Mouse (Mus musculus) splenic B cell, adult 2 months (primary cell): ENCODE data around the gene Ranbp10.

ENCODE experiments used
- DNase-seq: peaks from one replicate; pipeline ENCODE4 v3.0.0-alpha.2; 2011; ENCODE audit warnings: low read depth, low spot score
- H3K27me3 ChIP-seq: 2 replicates; pipeline ENCODE4 v1.6.1; 2012; ENCODE audit warnings: mild to moderate bottlenecking, low read length, moderate library complexity, mixed read lengths; ENCODE audit not compliant: control insufficient read depth, poor library complexity, insufficient read depth, severe bottlenecking
- H3K36me3 ChIP-seq: 2 replicates; pipeline ENCODE4 v1.6.1; 2012; ENCODE audit warnings: mild to moderate bottlenecking, low read length, moderate library complexity, mixed read lengths; ENCODE audit not compliant: control insufficient read depth, poor library complexity, insufficient read depth, severe bottlenecking

The Ranbp10 gene

GRCm38 (mm10) chr8:105750606-105751005 lies 76.5 kb downstream of the Ranbp10 start:
- no peak for DNase-seq
- Histone ChIP-seq H3K27me3 (no peaks in the 10 kb centered on the region), H3K36me3 (no peaks in the 10 kb centered on the region)

GRCm38 (mm10) chr8:105743301-105743700 lies 83.8 kb downstream of the Ranbp10 start:
- H3K36me3 ChIP-seq: no peaks in the 10 kb centered on the region
- no peaks in the 10 kb centered on the region for H3K27me3 ChIP-seq
- no peak for DNase-seq

GRCm38 (mm10) chr8:105739216-105739615 lies 87.9 kb downstream of the Ranbp10 start:
- DNase-seq: no peak
- H3K27me3 ChIP-seq: no peaks in the 10 kb centered on the region
- no peaks in the 10 kb centered on the region for H3K36me3 ChIP-seq

- Histone ChIP-seq H3K36me3 (no peaks in the 10 kb centered on the region), H3K27me3 (no peaks in the 10 kb centered on the region)
- DNase-seq: no peak
These were observed 95.0 kb downstream of the Ranbp10 start for GRCm38 (mm10) chr8:105732186-105732585.

- DNase-seq: no peak
- H3K27me3 ChIP-seq: no peaks in the 10 kb centered on the region
- no peaks in the 10 kb centered on the region for H3K36me3 ChIP-seq
These were observed 99.6 kb downstream of the Ranbp10 start for GRCm38 (mm10) chr8:105727397-105728124.

GRCm38 (mm10) chr8:105725726-105726125 lies 101.4 kb downstream of the Ranbp10 start:
- H3K36me3 ChIP-seq: no peaks in the 10 kb centered on the region
- DNase-seq: no peak
- no peaks in the 10 kb centered on the region for H3K27me3 ChIP-seq

- Histone ChIP-seq H3K36me3 (no peaks in the 10 kb centered on the region), H3K27me3 (no peaks in the 10 kb centered on the region)
- no peak for DNase-seq
These were observed 104.3 kb downstream of the Ranbp10 start for GRCm38 (mm10) chr8:105722861-105723260.

- Histone ChIP-seq H3K27me3 (no peaks in the 10 kb centered on the region), H3K36me3 (no peaks in the 10 kb centered on the region)
- DNase-seq: no peak
These were observed 107.5 kb downstream of the Ranbp10 start for GRCm38 (mm10) chr8:105719637-105720036.
